In genomic region chr17:31075471-31075870, GRCm38 (mm10) we compare ENCODE assay signal across 14 mouse cellular contexts. TPM values are rescaled to one million over a fixed set of nuclear protein-coding genes. Genes with fewer than 3 reads are reported as not detected.
DNase-seq lines count a peak whose midpoint lies in the region; ATAC-seq and TF ChIP-seq lines count a peak whose summit lies in the region.
"Had no signal": no experiment of that assay in that cellular context is flagged by ENCODE, and none has a peak within 500 bp of the region (broad histone marks: within the 10 kb centered on the region; RNA-seq: fewer than 3 reads in every experiment).

No protein-coding gene starts in this region.

- no peak for TF ChIP-seq CTCF in heart, adult 2 months (IDR thresholded peaks at IDR 0.05)
- no peak for TF ChIP-seq CTCF in olfactory bulb, adult 2 months (IDR thresholded peaks at IDR 0.05; ENCODE audit: insufficient read depth, low read depth, low read length)

- DNase-seq in heart, adult 2 months, result peak; percentile 29 to 41
- DNase-seq in midbrain, embryonic 11.5 days (ENCODE audit: low spot score, missing footprints), result peak; percentile 78
- DNase-seq in midbrain, embryonic 14.5 days, result no peak
- peak; percentile 38 for DNase-seq in brain, adult 2 months (ENCODE audit: low read depth, low spot score)
- no peak for DNase-seq in left cerebral cortex, postnatal 25 days (ENCODE audit: low spot score in 2 of 2)
- DNase-seq: cerebellum, adult 9-10 months; lung, postnatal 10 days had no signal

- H3K9me3 ChIP-seq in heart, embryonic 12.5 days (replicated peaks), result no peaks in the 10 kb centered on the region
- H3K9me3 ChIP-seq in midbrain, embryonic 11.5 days (ENCODE audit: control insufficient read depth, low read length), result no peaks in the 10 kb centered on the region
- no peaks in the 10 kb centered on the region for H3K9me3 ChIP-seq in midbrain, embryonic 14.5 days (ENCODE audit: control insufficient read depth, low read length)

- no peak overlapping the region for H3K4me2 ChIP-seq in heart, embryonic 12.5 days
- no peak overlapping the region for H3K4me2 ChIP-seq in midbrain, embryonic 11.5 days
- no peak overlapping the region for H3K4me2 ChIP-seq in midbrain, embryonic 14.5 days (ENCODE audit: low read length)

- H3K4me1 ChIP-seq in heart, adult 2 months (ENCODE audit: control insufficient read depth, insufficient read depth, low read length), result peaks cover 43% of the 10 kb centered on the region
- peaks cover 71% of the 10 kb centered on the region for H3K4me1 ChIP-seq in heart, embryonic 12.5 days (replicated peaks)
- peaks cover 22% of the 10 kb centered on the region for H3K4me1 ChIP-seq in midbrain, embryonic 11.5 days (ENCODE audit: control insufficient read depth, insufficient read depth, low read length)
- peaks cover 48% of the 10 kb centered on the region for H3K4me1 ChIP-seq in midbrain, embryonic 14.5 days (ENCODE audit: control insufficient read depth, insufficient read depth, low read length)
- peaks cover 64% of the 10 kb centered on the region for H3K4me1 ChIP-seq in olfactory bulb, adult 2 months (ENCODE audit: control insufficient read depth, insufficient read depth, low read length)

- no peak for TF ChIP-seq POLR2A in heart, adult 2 months (IDR thresholded peaks at IDR 0.05; ENCODE audit: insufficient read depth, low read depth, low read length)
- no peak for TF ChIP-seq POLR2A in olfactory bulb, adult 2 months (IDR thresholded peaks at IDR 0.05; ENCODE audit: insufficient read depth, low read depth, low read length)

- intact Hi-C loops in heart, adult 2 months (cut with DNase I), result no loop called here
- intact Hi-C loops in left cerebral cortex, postnatal 25 days (cut with DNase I), result no loop called here

- no peak overlapping the region for H3K4me3 ChIP-seq in heart, adult 2 months
- no peak overlapping the region for H3K4me3 ChIP-seq in heart, embryonic 12.5 days
- no peak overlapping the region for H3K4me3 ChIP-seq in midbrain, embryonic 11.5 days (ENCODE audit: low read depth, low read length)
- no peak overlapping the region for H3K4me3 ChIP-seq in midbrain, embryonic 14.5 days (replicated peaks; ENCODE audit: low read depth, low read length)
- H3K4me3 ChIP-seq in olfactory bulb, adult 2 months (ENCODE audit: insufficient read depth, low read depth, low read length), result no peak overlapping the region
- H3K4me3 ChIP-seq: erythroblast, embryonic 14.5 days had no signal

- peaks cover 10% of the 10 kb centered on the region; the same call in 1 of the 2 replicates for H3K36me3 ChIP-seq in heart, adult 2 months (ENCODE audit: control insufficient read depth, insufficient read depth, low read length)
- no peaks in the 10 kb centered on the region for H3K36me3 ChIP-seq in heart, embryonic 12.5 days
- no peaks in the 10 kb centered on the region for H3K36me3 ChIP-seq in midbrain, embryonic 11.5 days (ENCODE audit: control insufficient read depth, insufficient read depth, low read length)
- no peaks in the 10 kb centered on the region for H3K36me3 ChIP-seq in midbrain, embryonic 14.5 days (ENCODE audit: control insufficient read depth, insufficient read depth, low read length)

- H3K9ac ChIP-seq in heart, adult 2 months (ENCODE audit: low read depth, low read length), result no peak overlapping the region
- H3K9ac ChIP-seq in heart, embryonic 12.5 days, result no peak overlapping the region
- H3K9ac ChIP-seq in midbrain, embryonic 11.5 days (ENCODE audit: low read length), result no peak overlapping the region
- H3K9ac ChIP-seq in midbrain, embryonic 14.5 days (replicated peaks; ENCODE audit: low read length), result no peak overlapping the region

- H3K27ac ChIP-seq in heart, adult 2 months, result peak overlapping the region; percentile 75
- H3K27ac ChIP-seq in heart, embryonic 12.5 days (ENCODE audit: poor library complexity, severe bottlenecking), result no peak overlapping the region
- H3K27ac ChIP-seq in midbrain, embryonic 11.5 days (ENCODE audit: low read depth, low read length), result no peak overlapping the region
- H3K27ac ChIP-seq in midbrain, embryonic 14.5 days (replicated peaks; ENCODE audit: low read depth, low read length), result no peak overlapping the region
- peak overlapping the region; percentile 81; the same call in 1 of the 2 replicates for H3K27ac ChIP-seq in olfactory bulb, adult 2 months (ENCODE audit: insufficient read depth, low read depth, low read length)
- H3K27ac ChIP-seq: hindbrain, postnatal 0 days had no signal

- TF ChIP-seq EP300 in heart, adult 2 months (IDR thresholded peaks at IDR 0.05; ENCODE audit: insufficient read depth, low read depth, low read length), result no peak

- no peaks in the 10 kb centered on the region for H3K79me2 ChIP-seq in heart, adult 2 months (replicated peaks; ENCODE audit: control insufficient read depth, insufficient read depth, low read length)

- no peak for ATAC-seq in heart, embryonic 12.5 days (ENCODE audit: insufficient number of reproducible peaks, low FRiP score)
- ATAC-seq in midbrain, embryonic 11.5 days (ENCODE audit: low FRiP score), result no peak
- ATAC-seq in midbrain, embryonic 14.5 days (ENCODE audit: low FRiP score, low TSS enrichment), result no peak
- ATAC-seq in granulocyte monocyte progenitor cell, adult 5-6 weeks (replicated peaks; ENCODE audit: poor library complexity, severe bottlenecking), result no peak
- ATAC-seq: hindbrain, postnatal 0 days had no signal

- H3K27me3 ChIP-seq in heart, adult 2 months (ENCODE audit: control insufficient read depth, insufficient read depth, low read length), result no peaks in the 10 kb centered on the region
- H3K27me3 ChIP-seq in heart, embryonic 12.5 days (replicated peaks), result no peaks in the 10 kb centered on the region
- H3K27me3 ChIP-seq in midbrain, embryonic 11.5 days (ENCODE audit: control insufficient read depth, insufficient read depth, low read length), result no peaks in the 10 kb centered on the region
- H3K27me3 ChIP-seq in midbrain, embryonic 14.5 days (ENCODE audit: control insufficient read depth, insufficient read depth, low read length), result no peaks in the 10 kb centered on the region

- 53% methylated on average over 5 of the region's 5 CpGs for WGBS in heart, adult 2 months
- 73% methylated on average over 5 of the region's 5 CpGs for WGBS in heart, embryonic 12.5 days
- WGBS in midbrain, embryonic 11.5 days, result 89% methylated on average over 5 of the region's 5 CpGs
- 92% methylated on average over 5 of the region's 5 CpGs for WGBS in midbrain, embryonic 14.5 days
- WGBS in olfactory bulb, adult 2 months, result 79% methylated on average over 5 of the region's 5 CpGs

RNA-seq across cellular contexts. Expression of gene Abcg1, which starts 18.0 kb away (rescaled TPM):
- total RNA-seq in heart, adult 2 months (2021), result 1 to 10 TPM; 7.0 to 7.2 TPM
- 2.9 and 3.0 TPM in 2 replicates for polyA plus RNA-seq in heart, adult 2 months (2012; rRNA removed)
- 5.5 and 6.6 TPM in 2 replicates for polyA plus RNA-seq in heart, embryonic 12.5 days (2016; fragmentation: Nextera tagmentation; extraction: Ambion mirVana)
- 10.4 TPM in 2 replicates for polyA plus RNA-seq in midbrain, embryonic 11.5 days (2014; fragmentation: Nextera tagmentation; extraction: Ambion mirVana)
- 23.1 and 24.7 TPM in 2 replicates for polyA plus RNA-seq in midbrain, embryonic 14.5 days (2014; fragmentation: Nextera tagmentation; extraction: Ambion mirVana)
- not detected in 2 replicates for polyA plus RNA-seq in olfactory bulb, adult 2 months (2012; ENCODE audit: insufficient read depth, insufficient read length, low replicate concordance, missing spikeins)
- 8.7 and 15.9 TPM in 2 replicates for total RNA-seq in granulocyte monocyte progenitor cell, adult 5-6 weeks (2014; fragmentation: Nextera tagmentation)
- total RNA-seq in granulocyte monocyte progenitor cell, adult 5-6 weeks (2017), result 7.6 and 9.0 TPM in 2 replicates
- total RNA-seq in left cerebral cortex, postnatal 25 days (2021), result 10 to 100 TPM; 61.4 to 65.9 TPM

RNA-seq across cellular contexts. Expression of gene Tff3, which starts 54.0 kb away (rescaled TPM):
- total RNA-seq in heart, adult 2 months (2021), result not detected
- polyA plus RNA-seq in heart, adult 2 months (2012; rRNA removed), result 0.39 TPM in 1 of 2 replicates, not detected in the other
- not detected in 2 replicates for polyA plus RNA-seq in heart, embryonic 12.5 days (2016; fragmentation: Nextera tagmentation; extraction: Ambion mirVana)
- 0.50 and 1.7 TPM in 2 replicates for polyA plus RNA-seq in midbrain, embryonic 11.5 days (2014; fragmentation: Nextera tagmentation; extraction: Ambion mirVana)
- polyA plus RNA-seq in midbrain, embryonic 14.5 days (2014; fragmentation: Nextera tagmentation; extraction: Ambion mirVana), result 0.51 and 1.3 TPM in 2 replicates
- polyA plus RNA-seq in olfactory bulb, adult 2 months (2012; ENCODE audit: insufficient read depth, insufficient read length, low replicate concordance, missing spikeins), result not detected in 2 replicates
- not detected in 2 replicates for total RNA-seq in granulocyte monocyte progenitor cell, adult 5-6 weeks (2014; fragmentation: Nextera tagmentation)
- not detected in 2 replicates for total RNA-seq in granulocyte monocyte progenitor cell, adult 5-6 weeks (2017)
- total RNA-seq in left cerebral cortex, postnatal 25 days (2021), result not detected
- total RNA-seq: gastrocnemius, adult 8-10 months; hindbrain, postnatal 0 days; layer of hippocampus, postnatal 14 days had no signal
- polyA plus RNA-seq: erythroblast, embryonic 14.5 days had no signal

Comparison
In these comparisons a context has a peak if more than half of its experiments do, and no peak if none do; other contexts are left out.
1. DNase-seq: peak in heart, adult 2 months (2 of 2), midbrain, embryonic 11.5 days (single experiment) and brain, adult 2 months (single experiment); none in midbrain, embryonic 14.5 days (single experiment) and left cerebral cortex, postnatal 25 days (0 of 2).
2. H3K27ac ChIP-seq: peak in heart, adult 2 months (single experiment) and olfactory bulb, adult 2 months (single experiment); none in heart, embryonic 12.5 days (single experiment), midbrain, embryonic 11.5 days (single experiment) and midbrain, embryonic 14.5 days (single experiment).